Mouse (Mus musculus): ENCODE results near the gene Lilrb4a. TPM values are rescaled to one million over a fixed set of nuclear protein-coding genes. Genes with fewer than 3 reads are reported as not detected.
"Not testable (repeated sequence)": the region's sequence is repeated elsewhere in the genome, so short reads cannot be mapped to it uniquely, and the experiment has no call there.

Lilrb4a gene
- 1 to 10 TPM in 1 of 2 experiments, under 1 TPM in 1; 0.77 to 1.5 TPM for total RNA-seq (2021)
- long read RNA-seq, experiment 1, partial matches to known transcripts, result 0 of 4 reads
- long read RNA-seq, experiment 1, other reads (novel, unspliced or antisense), result 2 of 4 reads
- long read RNA-seq, experiment 2, partial matches to known transcripts, result 0 of 1 reads
- long read RNA-seq, experiment 2, other reads (novel, unspliced or antisense), result 1 of 1 reads

GRCm38 (mm10) chr10:51490691-51491090 is at the start of gene Lilrb4a:
Gene Lilrb4a (plus strand): TSS chr10:51490956.
- DNase-seq, result peak in 1 of 2 experiments; percentile 4

GRCm38 (mm10) chr10:51451610-51452009 is 39.1 kb upstream of the Lilrb4a start:
- no peak for DNase-seq

- DNase-seq, result peak in 1 of 2 experiments; percentile 47
Measured at GRCm38 (mm10) chr10:51453616-51454298, 37.0 kb upstream of the Lilrb4a start.

GRCm38 (mm10) chr10:51454365-51454764 is 36.4 kb upstream of the Lilrb4a start:
- no peak for DNase-seq

GRCm38 (mm10) chr10:51455762-51456161 is 35.0 kb upstream of the Lilrb4a start:
- DNase-seq, result peak in 1 of 2 experiments; percentile 30

GRCm38 (mm10) chr10:51456369-51456768 is 34.4 kb upstream of the Lilrb4a start:
- DNase-seq, result no peak

- not testable (repeated sequence) for DNase-seq
Measured at GRCm38 (mm10) chr10:51463800-51464199, 27.0 kb upstream of the Lilrb4a start.

GRCm38 (mm10) chr10:51480397-51480796 is 10.4 kb upstream of the Lilrb4a start, which contains the start of the genes Gm49339 and Lilr4b:
Gene Gm49339 (plus strand): TSS chr10:51480612.
Gene Lilr4b (plus strand): TSS chr10:51480632.
- DNase-seq, result not testable (repeated sequence)

GRCm38 (mm10) chr10:51520021-51520420 is 29.3 kb downstream of the Lilrb4a start:
- DNase-seq, result no peak

GRCm38 (mm10) chr10:51521453-51521852 is 30.7 kb downstream of the Lilrb4a start:
- DNase-seq, result no peak

- DNase-seq, result no peak
Measured at GRCm38 (mm10) chr10:51526090-51526489, 35.3 kb downstream of the Lilrb4a start.

- no peak for DNase-seq
Measured at GRCm38 (mm10) chr10:51526633-51527032, 35.9 kb downstream of the Lilrb4a start.

- peak; percentile 10 to 15 for DNase-seq
Measured at GRCm38 (mm10) chr10:51528840-51529434, 38.2 kb downstream of the Lilrb4a start.

GRCm38 (mm10) chr10:51529497-51529896 is 38.7 kb downstream of the Lilrb4a start:
- no peak for DNase-seq

- DNase-seq, result no peak
Measured at GRCm38 (mm10) chr10:51530813-51531212, 40.1 kb downstream of the Lilrb4a start.

Other genes starting within 250 kb of the Lilrb4a start
- gene Gm49339, start 10.3 kb upstream of the Lilrb4a start, total RNA-seq (2021), result 1 to 10 TPM; 1.2 to 1.3 TPM
- gene Lilr4b, start 10.3 kb upstream of the Lilrb4a start, total RNA-seq (2021), result 1 to 10 TPM; 1.3 to 1.5 TPM
- gene Fam162b, start 99.6 kb downstream of the Lilrb4a start, total RNA-seq (2021), result not detected
- not detected for gene Gprc6a, start 140.5 kb downstream of the Lilrb4a start, total RNA-seq (2021)
- gene Rfx6, start 186.8 kb downstream of the Lilrb4a start, total RNA-seq (2021), result not detected